Mouse (Mus musculus): Measurements from ENCODE around the gene Hhat.

DNA sequence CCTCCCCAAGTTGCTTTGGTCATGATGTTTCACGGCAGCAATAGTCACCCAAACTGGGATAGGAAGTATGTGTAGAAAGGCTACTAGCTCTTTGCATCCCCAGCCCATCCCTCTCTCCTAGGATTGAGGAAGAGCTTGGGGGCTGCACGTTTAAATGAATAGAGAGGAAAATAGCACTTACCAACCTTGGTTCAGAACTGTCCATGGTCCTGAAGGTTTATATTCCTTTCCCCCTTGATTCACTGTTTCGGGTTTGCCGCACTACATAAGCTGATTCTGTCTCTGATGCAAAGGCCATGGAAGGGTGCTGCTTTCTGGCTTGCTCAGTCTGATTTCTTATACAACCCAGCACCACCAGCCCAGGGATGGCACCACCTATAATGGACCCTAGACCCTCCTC, 298.7 kb downstream of the Hhat start:
- TF ChIP-seq CTCF (conservative IDR thresholded peaks at IDR 0.05; ENCODE audit: low read length) (no peak), NANOG (IDR thresholded peaks at IDR 0.05; ENCODE audit: borderline replicate concordance, low read length) (no peak), POU5F1 (IDR thresholded peaks at IDR 0.05; ENCODE audit: borderline replicate concordance, low read length) (no peak)

All from E14TG2a.4 (cell line).